Mouse (Mus musculus): ENCODE data around the gene Syne3.
A peak's percentile ranks its signal among the peaks of the same experiment; 100 is the strongest.

Gene Syne3

DNA sequence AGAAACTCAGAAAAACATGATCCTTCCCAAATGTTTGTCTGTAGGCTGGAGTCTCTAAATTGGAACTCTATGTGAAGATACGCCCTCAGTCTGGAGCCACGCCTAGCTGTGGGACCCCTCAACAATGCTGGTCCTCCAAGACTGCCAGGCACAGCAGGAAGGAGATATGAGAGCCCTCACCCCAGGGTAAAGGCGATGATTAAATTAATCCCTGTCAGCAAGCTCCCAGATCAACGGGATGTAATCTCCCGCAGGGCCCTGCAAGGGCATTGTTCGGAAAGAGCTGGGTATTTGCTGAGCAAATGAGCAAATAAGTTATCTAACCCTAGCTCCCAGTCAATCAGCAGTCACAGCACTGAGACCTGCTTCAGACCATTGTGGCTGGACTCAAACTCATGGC, 11.1 kb downstream of the Syne3 start:
- no peak for DNase-seq

DNA sequence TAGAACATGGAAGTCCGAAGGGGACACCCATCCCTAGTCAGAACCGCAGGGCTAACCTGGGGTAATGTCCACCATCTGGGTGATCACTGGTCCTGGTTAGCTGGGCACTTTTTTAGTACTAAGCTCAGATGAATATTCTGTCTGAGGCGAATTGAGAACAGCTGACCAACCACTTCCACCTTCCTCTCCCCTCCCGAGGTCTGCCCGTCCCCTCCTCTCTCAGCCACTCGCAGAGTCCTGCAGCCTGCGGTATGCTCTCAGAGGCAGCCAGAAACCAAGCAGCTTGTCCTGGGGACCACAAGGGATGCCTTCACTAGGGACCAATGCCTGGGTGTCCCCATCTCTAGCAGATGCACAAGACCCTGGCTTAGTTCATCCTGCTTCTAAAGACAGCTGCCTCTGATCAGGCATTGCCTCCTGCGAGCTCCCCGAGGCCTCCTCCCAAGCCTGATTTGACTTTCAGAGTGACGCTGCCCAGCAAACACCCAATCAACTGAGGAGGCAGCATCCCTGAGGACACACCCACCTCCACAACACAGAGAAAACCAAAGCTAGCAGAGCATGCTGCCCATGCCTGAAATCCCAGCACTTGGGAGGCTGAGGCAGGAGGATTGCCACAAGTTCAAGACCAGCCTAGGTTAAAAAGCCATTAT, 11.8 kb downstream of the Syne3 start:
- no peak for DNase-seq

DNA sequence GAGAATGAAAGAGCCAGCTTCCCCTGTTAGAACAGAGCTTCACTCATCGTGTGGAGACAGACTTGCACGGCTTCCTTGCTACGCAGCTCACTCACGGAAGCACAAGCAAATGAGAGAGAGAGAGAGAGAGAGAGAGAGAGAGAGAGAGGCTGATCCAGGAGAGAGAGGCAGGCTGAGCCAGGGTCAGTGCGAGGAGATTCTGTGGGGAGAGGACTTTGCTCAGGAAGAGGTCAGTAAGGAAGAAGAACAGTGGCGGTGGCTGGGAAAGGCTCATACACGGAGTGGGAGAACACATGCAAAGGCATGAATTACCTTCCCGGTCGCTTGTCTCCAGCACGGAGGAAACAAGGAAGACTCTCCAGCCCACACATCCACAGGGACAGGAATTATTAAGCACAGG, 12.4 kb downstream of the Syne3 start:
- DNase-seq = peak; percentile 50 to 75

DNA sequence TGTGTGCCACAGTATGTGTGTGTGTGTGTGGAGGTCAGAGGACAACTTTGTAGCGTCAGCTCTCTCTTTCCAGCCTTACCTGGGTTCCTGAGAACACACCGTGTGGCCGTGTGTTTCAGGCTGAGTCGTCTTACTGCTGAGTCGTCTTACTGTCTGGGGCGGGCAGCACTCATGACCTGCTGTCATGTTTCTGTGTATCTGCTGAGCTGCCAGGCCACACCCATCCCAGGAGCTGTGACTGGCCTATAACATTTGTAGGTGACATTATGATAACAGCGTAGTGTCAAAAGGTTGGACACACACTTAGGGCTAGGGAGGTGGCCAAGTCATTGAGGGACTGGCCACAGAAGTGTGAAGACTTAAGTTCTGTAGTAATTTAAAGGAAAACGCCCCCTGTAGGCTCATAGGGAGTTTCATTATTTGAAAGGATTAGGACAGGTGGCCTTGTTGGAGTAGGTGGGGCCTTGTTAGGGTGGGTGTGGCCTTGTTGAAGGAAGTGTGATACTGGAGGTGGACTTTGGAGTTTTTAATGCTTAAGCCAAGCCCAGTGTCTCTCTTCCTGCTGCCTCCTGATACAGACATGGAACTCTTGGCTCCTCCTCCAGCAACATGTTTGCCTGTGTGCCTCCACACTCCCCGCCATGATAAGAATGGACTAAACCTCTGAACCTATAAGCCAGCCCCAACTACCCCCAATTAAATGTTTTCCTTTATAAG, 13.4 kb downstream of the Syne3 start:
- DNase-seq = no peak

DNA sequence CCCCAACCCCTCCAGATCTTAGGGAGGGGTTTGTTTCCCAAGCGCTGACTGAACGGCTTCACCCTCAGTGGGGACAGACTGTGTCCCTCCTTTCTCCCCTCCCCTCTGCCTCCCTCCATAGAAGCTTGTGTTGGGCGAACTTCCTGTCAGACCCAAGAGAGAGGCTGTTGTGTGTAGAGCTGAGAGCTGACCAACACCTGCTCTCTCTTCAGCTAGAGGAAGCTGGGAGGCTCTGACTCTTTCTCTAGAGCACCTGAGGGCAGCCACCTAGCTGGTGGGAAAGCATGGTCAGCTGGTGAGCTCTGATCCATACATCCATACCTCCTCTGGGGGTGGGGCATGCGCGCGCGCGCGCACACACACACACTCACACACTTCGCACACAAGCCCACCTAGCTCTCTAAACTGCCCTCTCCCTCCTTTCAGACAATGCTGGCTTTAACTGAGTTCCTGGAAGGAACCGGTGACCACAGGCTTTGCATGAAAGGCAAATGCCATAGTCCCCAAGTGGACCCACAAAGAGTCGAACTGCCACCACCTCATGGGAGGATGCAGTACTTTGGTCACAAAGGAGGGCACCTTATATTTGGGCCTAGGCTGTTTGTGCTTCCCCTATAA, 14.2 kb downstream of the Syne3 start:
- no peak for DNase-seq

DNA sequence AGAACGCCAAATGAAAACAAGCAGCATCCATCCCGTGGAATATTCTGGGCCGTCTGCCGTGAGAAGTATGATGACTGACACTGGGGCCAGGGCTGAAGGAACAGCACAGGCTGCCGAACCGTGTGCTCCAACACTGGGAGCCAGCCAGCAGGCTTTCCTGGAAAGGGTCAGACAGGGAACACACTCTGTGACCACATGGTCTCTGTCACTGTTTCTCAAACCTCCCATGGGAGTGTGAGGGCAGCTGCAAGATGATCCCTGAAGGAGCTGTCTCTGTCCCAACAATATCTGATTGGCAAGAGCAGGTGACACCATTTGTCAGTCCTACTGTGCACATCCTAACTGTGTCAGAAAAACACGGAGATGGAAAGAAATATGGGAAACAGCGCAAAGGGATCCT, 16.8 kb downstream of the Syne3 start:
- peak; percentile 60 to 83 for DNase-seq

DNA sequence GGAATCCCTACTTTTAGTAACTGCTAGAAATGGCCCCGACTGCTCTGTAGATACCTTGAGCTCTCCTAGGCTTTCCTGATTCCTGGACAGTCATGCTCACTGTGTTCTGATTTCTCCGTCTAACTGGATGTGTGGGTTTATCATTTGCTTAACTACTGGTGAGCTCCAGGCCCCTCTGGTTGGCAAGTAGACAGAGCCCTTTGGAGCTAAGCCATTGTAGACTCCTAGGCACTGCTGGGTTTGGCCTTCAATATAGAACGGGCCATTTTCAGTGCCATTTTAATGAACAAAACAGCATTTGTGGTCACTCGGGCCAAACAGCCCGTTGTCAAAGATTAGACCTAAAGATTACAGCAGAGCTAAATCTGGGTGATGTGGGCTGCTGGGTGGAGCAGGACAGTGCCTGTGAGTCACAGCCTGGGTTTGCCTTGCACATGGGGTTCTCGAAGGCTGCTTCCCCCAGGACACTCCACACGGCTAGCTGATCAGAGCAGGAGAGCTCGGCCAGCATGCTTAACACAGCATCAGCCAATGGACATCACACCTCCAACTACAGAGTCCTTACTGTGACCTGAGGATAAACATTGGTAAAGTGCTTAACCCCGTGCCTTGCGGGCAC, 17.4 kb downstream of the Syne3 start:
- DNase-seq = no peak

DNA sequence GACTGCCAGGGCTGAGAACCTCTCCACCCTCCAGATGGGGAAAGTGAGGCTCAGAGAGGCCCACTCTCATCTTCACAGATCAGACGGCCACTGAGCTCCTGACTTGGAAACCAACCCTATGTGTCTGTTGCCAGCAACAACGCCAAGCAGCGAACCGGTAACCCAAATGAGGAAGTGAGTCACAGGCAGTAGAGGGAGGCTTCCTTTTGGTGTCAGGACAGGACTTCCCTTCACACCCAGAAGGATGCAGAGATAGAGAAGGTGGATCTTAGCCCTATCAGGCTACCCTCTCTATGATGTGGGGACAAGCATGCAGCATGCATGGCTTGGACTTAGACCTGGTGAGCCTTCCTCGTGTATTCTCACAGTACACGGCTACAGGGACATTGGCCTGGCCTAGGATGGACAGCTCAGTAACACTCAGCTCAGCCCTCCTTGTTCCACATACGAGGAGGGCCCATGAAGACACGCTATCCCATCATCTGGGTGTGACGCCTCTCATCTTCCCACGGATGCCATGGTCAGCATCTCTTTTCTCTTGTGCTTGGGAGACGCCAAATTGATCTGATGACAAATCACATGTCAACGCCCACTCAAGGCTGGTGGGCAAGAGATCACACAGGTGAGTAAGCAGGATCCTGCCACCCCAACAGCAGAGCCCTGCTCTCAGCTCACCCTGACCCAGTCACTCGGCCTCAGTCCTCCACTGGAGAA, 18.7 kb downstream of the Syne3 start:
- DNase-seq = peak in 1 of 2 experiments; percentile 46

DNA sequence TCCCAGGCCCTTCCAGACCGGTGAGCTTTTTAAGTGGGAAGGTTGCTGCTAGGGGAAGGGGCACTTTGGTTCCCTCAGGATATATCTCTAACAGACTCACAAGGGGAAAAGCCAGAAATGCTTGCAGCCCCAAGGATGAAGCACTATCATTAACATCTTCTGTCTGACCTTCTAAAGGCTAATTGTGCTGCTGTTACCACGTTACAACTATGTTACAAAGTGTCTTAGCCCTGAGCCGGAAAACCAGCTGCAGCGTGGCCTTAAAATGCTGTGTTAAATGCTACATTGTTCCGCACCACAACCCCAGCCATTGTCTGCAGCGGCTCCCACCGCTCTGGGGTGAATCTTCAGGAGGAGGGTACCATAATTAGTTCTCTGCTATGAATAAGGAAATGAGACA, 21.7 kb downstream of the Syne3 start:
- no peak for DNase-seq

DNA sequence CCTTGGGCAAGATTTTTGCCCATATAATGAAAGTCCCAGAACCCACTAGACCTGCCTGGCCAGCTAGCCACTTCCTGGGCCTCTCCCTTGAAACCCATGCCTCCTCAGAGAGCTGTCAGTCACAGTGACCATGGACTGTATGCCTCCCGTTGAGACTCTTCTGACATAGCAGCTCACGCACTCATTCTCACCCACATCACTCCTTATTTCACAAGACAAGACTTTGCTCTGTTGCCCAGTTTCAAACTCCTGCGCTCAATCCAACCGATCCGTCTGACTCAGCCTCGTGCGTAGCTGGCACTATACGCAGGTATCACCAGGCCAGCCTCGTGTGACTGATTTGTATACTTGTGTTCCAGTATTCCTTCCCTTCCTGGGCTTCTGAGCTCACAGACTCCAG, 22.8 kb downstream of the Syne3 start:
- DNase-seq = no peak

DNA sequence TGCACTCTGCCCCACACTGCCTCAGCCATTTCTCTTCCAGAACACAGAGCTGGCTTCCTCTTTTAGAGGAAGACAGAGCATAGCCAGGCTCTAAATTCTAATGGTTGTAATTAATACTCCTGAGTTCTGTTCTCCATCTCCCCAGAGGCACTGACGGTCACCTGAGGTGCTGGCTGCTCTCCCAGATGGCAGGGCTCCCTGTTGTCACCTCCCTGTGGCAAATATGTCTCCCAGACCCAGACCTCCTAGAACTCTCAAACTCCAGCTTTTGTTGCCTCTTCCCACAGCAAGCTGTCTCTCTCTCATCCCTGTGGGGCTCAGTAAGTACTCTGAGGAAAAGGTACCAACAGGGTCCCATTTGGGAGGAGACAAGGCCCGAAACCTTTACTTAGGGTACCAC, 23.6 kb downstream of the Syne3 start:
- no peak for DNase-seq

DNA sequence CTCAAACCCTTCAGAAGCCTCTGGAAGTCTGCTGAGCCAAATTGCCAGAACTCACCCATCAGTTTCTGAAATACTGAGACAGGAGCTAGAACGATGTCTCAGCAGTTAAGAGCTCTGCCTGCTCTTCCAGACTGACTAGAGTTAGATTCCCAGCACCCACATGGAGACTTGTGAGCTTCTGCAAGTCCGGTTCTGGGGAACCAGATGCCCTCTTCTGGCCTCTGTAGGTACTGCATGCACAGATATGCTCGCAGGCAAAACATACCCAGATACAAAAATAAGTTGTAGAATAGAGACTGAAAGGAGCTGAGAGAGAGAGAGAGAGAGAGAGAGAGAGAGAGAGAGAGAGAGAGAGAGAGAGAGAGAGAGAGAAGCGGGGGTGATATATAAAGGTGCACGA, 24.5 kb downstream of the Syne3 start:
- peak in 1 of 2 experiments; percentile 35 for DNase-seq

DNA sequence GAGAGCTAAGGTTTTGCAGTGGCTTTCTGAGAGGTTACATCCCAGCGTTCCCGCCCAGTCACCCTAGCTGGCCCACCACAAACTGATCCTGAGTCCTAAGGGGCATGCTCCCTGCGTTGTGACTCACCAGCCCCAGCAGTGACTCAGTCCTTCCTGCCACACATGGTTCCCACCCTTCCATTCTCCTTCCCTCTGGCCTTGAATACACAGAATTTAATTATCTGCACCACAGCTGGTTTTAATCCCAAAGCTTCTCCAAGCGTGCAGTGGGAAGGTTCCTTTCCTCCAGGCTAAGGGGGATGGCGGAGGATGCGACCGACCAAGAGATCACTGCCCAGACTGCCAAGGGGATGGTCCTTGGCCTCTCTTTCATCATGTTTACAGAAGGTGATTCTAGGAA, 26.1 kb downstream of the Syne3 start:
- no peak for DNase-seq

DNA sequence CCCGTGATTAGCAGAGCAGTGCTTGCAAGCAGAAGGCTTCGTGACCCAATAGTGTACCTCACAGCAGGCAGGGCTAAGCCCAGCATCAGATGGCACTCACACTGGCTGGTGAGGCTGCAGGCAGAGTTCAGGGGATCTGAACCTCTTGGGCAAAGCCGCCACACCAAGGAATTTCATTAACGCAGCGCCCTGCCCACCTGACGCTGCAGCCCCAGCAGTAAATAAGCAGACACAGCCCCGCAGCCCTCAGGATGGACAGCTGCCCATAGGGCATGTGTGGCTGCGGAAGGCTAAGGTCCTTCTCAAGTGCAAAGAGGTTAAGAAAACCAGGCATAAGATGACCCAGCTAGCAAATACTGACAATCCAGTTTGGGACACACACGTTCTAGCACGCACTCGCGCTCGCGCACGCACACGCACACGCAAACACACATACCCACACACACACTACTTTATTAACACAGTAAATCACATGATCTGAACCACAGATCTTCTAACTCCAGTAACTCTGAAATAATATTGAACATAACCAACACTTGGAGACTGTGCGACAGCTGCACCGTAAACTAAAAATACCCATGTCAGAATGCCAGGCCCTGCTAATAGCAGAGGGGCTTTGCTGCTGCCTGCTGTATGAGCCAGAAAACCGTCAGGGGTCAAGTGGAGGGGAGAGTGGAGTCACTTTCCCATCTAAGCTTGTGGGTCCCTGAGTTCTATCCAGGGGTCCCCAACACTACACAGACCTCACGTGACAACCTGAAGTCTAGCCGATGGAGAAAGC, 30.5 kb downstream of the Syne3 start:
- peak in 1 of 2 experiments; percentile 17 for DNase-seq

DNA sequence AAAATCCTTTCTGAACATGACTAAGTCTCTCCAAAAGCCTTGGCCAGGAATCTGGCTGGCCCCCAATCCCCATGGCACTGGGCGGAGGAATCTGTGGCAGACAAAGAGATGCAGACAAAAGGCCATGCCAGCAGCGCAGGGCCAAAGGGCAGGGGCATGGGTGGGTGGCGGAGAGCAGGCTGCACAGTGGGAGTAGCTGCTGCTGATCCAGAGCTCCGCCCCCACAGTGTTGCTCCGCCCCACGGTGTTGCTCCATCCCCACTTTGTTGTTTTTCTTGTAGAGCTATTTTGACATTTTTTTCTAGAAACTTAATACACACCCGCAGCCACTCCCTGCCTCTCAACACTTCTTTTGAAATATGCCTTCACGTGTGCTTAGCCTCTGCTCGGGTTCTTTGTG, 31.2 kb downstream of the Syne3 start:
- peak; percentile 68 to 88 for DNase-seq

DNA sequence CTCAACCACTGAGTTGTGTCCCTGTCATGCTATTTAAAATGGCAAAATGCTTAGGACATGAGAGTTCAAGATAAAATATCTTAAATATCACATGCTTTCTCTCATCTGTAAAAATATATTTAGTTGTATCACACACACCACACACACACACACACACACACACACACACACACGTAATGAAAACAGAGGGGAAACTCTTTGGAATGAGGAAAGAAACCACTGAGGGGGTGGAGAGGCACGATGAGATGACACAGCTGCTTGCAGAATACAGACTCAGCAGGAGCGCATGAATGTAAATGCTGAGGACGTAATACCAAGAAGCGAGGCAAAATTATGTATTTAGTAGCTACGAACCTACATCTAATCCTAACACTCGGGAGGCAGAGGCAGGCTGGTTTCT, 32.7 kb downstream of the Syne3 start:
- no peak for DNase-seq

DNA sequence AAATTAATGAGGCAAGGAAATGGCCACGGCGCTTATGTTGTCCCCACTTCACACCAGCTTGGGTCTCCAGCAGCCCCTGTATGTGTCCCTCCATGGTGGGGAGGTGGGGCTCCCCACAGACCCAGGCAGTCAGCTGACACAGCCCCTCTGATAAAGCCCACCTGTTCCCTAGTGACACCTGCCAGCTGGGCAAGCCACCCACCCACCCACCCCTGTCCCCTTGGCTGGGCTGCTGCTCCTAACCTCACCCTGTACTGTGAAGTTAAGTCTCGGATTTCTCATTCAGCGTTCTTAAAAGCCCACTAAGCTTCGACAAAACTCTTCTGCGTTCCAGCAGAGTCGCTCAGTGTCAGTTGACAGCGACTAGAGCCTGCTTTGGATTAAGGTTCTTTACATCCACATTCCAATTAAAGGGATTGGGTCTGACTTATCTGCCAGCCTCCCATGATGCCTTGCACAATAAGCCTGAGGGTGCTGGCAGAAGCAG, 33.2 kb downstream of the Syne3 start:
- DNase-seq = no peak

DNA sequence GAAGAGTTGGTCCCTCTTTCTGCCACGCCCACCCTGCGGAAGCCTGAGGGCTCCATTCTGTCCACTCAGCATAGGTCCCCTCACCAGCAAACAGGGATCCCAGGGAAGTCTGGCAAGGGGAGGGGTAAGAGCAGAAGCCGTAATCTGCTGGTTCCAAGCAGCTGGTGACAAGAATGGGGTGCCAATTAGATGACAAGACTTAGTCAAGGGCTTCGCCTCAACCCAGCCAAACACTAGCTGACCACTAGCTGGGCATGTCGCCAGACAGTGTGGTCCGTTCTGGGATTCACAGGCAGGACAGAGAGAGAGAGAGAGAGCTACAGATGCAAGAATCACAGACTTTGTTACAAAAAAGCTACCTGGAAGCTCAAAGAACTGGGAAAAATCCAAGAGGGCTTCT, 36.7 kb downstream of the Syne3 start:
- no peak for DNase-seq

DNA sequence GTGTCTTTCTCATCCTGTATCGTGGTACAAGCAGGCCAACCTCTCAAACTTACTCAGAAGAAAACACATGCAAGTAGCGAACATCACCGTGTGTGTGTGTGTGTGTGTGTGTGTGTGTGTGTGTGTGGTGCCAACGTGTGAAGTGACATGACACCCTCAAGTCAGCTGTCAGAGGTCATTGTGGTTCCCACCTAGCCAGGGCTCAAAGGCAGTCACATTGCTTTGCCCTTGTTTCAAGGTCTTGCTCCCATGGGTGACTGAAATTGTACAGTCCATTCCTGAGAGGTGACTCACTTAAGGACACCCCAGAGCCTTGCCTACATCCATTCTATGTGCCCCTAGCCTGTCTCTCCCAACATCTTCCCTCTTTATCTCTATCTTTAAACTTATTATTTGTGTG, 40.0 kb downstream of the Syne3 start:
- no peak for DNase-seq

DNA sequence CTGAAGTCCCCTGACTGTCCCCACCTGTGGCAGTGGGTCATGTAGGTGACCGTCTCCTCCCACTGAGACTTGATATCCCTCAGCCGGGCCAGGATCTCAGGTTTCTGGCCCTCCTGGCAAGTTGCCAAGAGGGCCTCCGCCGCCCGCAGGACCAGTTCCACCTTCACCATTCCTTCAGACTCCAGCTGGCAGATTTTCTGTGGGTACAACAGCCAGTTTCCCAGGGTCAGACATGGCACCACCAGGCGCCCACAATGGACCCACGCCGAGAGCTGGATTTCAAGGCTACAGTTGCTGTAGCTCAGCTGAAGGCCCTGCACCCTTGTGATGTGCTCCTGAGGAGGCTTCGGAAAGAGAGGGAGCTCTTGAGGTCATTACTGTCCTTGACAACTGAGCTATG, 40.4 kb downstream of the Syne3 start:
- DNase-seq = no peak

DNA sequence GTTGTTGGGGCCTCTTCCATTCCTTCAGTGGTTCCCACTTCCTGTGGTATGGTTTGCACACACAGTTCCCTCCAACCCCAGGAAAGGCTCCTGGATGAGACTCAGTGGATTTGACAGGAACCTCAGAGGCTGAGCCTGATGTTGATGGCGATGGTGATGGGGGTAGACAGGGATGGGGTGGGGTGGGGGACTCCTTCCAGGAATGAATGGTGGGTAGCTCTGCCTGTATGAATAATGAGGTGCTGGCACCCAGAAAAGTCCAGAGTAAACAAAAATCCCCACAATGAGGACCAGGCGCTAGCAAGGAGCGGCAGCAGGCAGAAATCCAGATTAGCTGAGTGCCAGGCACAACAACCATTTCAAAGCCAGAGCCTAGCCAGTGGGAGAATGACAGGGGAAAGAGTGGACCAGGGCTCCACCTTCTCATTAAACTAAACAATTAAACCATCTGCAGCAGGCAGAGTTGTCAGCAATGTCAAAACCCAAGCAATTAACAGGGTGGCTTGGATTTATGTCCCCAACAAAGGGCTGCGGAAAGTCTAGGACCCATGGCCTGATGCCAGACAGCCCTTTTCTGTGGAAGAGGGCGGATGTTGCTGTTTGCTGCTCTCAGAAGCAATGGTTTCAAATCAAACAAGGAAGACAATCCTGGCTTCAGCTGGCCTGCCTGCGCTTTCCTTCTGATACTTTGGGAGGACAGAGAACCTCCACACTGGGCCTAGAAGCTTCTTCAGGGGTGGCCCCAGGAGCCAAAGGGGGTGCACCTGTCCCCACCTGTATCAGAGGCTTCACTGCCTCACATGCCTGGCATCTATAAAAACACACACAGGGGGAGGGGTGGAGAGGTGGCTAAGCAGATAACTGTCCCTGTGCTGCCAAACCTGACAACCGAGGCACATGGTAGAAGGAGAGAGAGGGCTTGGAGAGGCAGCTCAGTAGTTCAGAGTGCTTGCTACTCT, 44.4 kb downstream of the Syne3 start:
- DNase-seq = peak; percentile 58 to 62

Measured in kidney, postnatal 25 days (tissue).